Mouse (Mus musculus) left cerebral cortex, adult 11 months (tissue): ENCODE measurements around the gene Pramef8.
"Not testable (repeated sequence)": the region's sequence is repeated elsewhere in the genome, so short reads cannot be mapped to it uniquely, and the experiment has no call there.

Source experiments
- DNase-seq: peaks from one replicate; pipeline ENCODE4 v3.0.0; 2022; ENCODE audit warnings: low spot score

Pramef8 gene

DNA sequence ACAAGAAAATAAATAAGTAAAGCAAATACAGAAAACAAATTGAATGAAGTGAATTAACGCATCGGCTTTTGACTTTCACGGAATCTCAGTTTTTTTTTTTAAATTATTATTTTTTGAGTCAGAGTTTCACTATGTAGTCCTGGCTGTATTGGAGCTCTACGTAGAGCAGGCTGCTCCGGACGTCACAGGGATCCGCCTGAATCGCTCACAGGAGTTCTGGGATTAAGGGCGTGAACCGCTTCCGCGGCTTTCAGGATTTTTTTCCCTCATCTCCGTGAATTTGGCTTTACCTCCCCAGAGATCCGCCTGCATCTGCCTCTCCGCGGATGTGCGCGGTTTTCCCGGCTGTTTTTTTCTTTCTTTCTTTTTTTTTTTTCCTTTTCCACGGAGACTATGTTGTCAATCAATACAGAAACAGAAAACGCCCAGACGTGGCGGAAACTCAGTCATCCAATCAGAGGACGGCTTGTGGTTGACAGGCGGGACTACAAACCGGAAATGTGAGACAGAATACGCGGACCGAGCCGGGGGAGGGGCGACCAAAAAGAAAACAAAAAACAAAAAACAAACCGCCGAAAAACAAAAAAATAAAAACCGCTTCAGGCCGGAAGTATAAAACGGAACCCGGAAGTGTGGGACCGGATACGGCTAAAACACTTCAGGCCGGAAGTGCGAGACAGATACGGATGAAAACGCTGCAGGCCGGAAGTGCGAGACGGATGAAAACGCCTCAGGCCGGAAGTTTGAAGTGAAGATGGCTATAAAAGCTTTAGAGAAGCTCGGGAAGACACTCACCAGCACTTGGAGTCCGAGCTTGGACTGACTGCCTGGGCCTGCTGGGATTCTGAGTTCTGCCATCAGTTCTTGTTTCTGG lies at the start of gene Pramef8:
Gene Pramef8 (plus strand): TSS at position 208 of the 874 bp plus-strand sequence.
- peak; percentile 87 for DNase-seq

DNA sequence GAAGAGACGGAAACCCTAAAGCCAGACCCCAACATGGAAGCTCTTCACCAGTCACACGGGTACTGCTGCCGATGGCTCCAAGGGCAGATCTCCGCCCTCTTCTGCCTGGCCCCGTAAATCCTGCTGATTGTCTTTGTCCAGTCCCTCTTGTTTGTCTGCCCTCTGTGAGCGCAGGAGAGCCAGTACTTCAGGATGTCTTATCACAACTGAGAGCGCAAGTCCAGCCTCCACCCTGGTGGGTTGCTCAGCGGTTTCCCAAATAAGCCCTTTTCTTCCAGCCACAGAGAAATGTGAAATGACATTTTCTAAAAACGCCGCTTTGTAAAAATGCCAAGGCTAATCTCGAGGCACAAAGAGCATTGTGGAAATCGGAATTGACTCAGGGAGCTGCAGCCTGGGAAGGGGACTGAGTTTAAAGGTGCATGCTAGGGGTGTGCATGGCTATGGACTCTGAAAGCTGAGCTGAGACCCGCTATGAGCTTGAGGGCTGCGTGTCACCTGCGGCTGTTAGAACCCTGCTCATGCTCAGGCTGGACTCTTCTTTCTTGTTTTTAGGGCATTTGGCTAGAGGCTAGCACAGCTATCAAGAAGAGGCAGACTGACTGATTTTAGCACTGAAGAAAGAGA lies 45.7 kb upstream of the Pramef8 start:
- no peak for DNase-seq

DNA sequence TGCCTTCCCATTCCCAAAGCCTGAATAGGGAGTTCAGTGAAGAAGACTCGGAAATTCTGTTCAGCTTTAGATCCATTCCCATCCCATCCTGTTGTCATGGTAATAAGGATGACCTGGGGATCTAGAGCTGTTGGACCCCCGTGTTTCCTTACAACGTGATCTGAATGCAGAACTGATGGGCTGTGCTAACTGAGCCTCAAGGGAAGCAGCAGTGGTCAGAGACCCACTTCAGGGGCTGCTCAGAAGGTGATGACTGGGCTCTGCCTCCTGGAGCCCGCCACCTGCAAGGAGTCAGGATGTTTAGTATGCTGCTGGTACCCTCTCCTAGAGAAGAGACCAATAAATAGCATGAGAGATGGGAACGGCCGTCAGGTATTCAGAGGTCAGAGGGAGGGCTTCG lies 32.7 kb upstream of the Pramef8 start:
- DNase-seq = no peak

DNA sequence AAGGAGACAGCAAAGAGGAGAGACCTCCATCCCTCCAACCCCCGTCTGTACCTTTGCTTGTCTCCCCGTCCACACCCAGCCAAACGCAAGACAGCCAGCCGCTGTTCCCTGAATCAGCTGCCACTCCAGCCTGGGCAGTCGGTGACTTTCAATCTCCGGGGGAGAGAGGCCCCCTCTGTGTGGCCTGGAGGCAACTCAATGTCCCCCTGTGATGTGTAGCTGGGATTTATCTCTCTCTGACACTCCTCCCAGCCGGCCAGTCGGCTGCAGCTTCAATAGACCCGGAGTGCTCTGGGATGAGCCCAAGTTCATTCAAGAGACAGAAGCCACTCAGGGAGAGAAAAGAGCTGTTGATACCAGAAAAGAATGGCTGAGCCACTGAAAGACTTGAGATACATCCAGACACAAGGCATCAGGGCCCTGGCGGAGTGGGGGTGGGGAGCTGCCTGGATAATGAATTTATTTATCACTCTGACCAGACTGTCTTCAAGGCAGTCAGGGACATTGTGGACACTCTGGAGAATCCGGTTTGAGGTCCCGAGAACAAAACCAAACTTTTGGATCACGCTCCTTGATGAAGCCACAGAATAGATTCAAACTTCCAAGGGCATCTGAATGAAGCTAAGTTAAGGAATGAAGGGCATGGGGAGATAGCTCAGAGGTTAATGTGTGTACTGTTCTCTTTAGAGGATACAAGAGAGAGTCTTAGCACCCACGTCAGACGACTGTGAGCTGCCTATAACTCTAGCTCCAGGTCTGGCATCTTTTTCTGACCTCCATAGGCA lies 32.1 kb upstream of the Pramef8 start:
- DNase-seq = no peak

DNA sequence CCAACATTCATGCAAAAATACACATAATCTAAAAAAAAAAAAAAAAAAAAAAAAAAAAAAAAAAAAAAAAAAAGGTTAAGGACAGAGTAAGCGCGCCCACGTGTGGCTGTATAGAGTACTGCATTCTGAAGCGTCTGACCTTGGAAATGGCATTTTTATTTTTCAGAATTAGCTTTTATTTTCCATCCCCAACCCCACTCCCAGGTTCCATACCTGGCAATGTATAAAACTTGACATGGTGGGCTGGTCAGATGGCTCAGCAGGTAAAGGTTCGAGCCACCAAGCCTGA lies 31.6 kb upstream of the Pramef8 start:
- no peak for DNase-seq

DNA sequence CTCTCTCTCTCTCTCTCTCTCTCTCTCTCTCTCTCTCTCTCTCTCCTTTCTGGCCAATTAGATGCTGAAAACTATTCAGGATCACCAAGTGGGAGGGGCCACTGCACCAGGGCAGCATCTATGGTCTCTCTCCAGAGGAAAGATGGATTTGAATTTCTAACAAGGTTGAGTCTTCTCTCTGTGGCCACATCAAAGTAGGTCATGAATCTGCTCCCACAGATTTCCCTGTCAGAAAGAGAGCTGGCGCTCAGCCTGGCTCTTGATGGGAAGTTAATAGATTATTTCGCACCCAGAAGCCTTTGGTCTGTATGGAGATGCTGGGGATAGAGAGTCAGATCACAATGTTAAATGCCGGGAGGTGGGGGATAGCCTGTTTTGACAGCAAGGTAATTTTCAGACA lies 30.1 kb upstream of the Pramef8 start:
- no peak for DNase-seq

DNA sequence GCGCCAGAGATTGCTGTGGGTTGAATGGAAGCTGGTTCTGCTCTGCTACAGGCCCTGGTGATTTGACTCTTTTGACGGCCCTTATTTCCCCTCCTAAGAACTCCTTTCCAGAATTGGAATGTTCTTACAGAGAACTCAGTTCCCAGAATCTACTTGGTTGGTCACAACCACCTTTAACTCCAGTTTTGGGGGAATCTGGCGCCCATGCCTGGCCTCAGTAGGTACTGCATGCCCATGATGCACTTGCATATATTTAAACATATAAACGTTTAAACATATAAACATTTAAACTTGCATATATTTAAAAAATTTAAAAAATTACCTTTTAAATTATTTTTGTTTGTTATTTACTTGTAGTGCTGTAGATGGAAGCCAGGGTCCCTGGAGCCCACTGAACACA lies 28.6 kb upstream of the Pramef8 start:
- no peak for DNase-seq

DNA sequence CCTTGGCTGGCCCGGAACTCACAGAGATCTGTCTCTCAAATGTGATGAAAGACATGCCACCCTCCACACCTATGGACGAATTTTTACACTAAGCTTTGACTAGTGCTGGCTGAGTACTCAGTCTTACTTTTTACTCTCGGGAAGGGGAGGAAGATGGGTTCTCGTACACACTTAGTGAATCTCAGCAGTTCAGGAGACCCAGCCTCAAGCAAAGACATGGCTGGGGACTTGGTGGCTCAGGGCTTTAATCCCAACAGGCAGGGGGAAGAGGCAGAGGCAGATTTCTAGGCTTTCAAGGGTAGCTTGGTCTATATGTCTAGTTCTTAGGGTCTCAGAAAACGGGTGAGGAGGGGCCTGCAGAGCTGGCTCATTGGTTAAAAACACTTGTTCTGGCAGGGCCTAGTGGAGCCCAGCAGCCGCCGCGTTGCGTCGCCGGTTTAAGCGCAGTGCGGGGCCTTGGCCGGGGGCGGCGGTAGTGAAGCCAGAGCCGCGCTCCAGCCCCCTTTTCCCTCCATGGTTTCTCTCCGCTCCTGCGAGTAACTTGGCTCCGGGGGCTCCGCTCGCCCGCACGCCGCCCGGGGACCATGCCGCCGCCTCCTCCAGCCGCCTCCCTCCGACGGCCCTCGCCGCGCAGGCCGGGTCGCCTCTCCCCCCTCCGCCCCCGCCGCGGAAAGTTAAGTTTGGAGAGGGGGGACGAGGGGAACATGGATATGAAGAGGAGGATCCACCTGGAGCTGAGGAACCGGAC lies 23.1 kb upstream of the Pramef8 start:
- DNase-seq = no peak

DNA sequence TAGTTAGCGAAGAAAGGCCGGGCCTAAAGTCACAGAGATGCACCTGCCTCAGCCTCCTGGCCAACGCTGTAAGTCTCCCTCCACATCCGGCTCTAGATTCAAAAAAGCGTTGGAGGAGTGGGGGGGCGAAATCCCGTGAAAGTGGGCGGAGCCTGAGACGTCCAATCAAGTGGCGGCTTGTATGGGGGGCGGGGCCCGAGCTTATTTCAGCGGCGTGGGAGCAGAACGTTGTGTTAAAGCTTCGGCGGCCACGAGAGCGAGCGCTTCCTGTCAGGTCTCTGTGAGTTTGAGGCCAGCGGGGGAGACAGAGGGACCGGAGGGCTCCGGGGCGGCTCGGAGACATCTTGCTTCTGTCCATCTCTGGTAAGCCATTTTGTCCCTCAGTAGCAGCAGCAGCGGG lies 18.0 kb upstream of the Pramef8 start, which contains the start of gene Pramel1:
Gene Pramel1 (plus strand): TSS at position 248 of the 400 bp plus-strand sequence.
- no peak for DNase-seq

DNA sequence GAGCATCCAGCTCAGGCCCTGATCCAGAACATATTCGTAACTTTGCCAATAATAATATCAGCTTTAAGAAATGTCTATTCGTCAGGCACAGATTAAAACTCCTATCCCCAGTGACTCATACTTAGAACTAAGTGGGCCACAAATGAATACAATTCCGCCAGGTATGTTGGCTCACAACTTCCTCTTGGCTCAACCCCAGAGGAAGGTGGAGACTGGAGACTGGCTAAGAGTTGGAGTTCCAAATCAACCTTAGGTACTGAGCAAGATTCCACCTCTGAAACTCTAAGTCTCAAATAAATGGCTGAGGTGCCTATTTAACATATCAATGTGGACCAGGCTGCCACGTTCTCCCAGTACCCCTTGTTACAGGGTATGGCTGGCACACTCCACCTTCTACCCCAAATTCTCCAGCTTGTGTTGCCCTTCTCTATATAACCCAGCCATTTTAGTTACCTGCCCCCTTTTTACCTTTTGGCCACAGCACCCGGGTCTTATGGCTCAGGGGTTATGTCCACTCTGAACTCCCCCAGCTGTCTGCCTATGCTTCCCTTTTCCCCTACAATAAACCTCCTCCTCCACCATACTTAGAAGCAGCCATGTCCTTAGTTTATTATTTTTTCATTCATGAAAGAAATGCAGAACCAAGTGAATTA lies 534 bp upstream of the Pramef8 start:
- DNase-seq = peak; percentile 1

DNA sequence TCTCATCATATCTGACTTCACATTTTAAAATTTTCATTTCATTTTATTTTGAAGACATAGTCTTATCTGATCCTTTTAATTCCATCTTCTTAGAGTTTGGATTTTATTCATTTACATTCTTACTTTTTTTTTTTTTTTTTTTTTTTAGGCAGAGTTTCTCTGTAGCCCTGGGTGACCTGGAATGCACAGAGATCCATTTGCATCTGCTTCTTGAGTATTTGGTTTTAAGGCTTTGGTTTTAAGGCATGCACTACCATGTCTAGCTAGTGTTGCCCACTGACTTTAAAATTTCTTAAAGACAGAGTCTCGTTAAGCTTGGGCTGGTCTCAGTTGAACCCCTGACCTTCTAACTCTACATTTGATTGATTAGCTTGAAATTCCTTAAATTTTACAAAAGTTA lies 1.4 kb downstream of the Pramef8 start:
- no peak for DNase-seq

DNA sequence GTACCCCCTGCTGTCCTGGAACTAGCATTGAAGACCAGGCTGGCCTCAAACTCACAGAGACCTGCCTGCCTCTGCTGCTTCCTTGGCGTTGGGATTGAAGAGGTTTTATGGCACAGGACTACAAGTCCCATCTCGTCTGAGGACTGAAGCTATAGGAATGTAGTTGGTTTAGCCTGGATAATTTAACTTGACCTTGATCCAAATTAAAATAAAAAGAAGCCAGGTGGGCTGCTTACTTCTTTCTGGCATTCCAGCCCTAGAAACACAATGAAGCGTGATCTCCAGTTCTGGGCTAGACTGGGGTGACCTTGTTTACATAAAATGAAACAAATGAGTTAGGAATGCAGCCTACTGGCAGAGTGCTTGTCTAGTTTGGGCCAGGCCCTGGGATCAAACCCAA lies 1.9 kb downstream of the Pramef8 start:
- DNase-seq = no peak

DNA sequence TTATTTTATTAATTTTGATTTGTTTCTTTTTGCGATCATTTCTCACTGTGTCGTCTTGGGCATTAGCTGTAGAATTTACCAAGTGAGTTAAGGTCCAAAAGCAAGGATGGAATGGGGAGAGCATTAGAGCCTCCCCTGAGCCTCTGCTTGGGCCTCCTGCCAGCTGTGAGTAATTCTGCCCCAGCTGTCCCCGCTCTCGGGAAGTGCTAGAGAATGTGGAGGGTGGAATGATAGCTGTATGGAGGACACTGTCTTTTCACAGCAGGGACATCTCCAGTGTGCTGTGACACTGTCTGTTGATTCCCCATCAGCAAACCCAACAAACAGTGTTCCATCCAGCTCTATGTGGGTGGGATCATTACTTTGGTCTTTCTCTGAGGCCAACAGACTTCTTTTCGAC lies 14.5 kb downstream of the Pramef8 start:
- not testable (repeated sequence) for DNase-seq

DNA sequence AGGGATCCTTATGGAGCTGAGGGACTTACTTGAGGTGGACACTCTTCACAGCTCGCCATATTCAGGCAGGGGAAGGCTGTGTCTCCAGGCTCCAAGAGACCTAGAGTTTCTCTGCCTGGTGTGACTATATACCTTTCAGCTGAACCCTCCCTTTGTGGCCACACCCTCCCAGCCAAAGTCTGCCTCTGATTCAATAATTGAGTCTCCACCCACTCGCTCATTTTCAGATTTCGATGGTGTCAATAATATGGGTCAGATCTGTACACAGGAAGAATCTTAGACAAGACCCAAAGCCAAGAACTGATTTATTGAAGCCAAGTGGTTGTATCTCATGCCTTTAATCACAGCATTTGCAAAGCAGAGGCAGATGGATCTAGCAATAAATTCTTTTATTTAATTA lies 38.0 kb downstream of the Pramef8 start, which contains the start of gene Oog4:
Gene Oog4 (minus strand): TSS at position 101 of the 400 bp plus-strand sequence.
- no peak for DNase-seq
